Mouse (Mus musculus): ENCODE results near the gene Gm5475. TPM values are rescaled to one million over a fixed set of nuclear protein-coding genes. Genes with fewer than 3 reads are reported as not detected.

Gm5475 gene
- total RNA-seq, 2 experiments from 2014 or later = not detected

Other genes with a start within 250 kb of the Gm5475 start
- gene Atf1, start 194.3 kb upstream of the Gm5475 start, total RNA-seq (2021) = 10 to 100 TPM; 36.7 to 47.1 TPM
- not detected for gene Tmprss12, start 141.3 kb upstream of the Gm5475 start, total RNA-seq (2021)
- 10 to 100 TPM; 27.9 to 31.9 TPM for gene Mettl7a1, start 118.0 kb upstream of the Gm5475 start, total RNA-seq (2021)
- under 1 TPM; 0.17 to 0.33 TPM for gene Mettl7a3, start 87.2 kb upstream of the Gm5475 start, total RNA-seq (2021)
- gene Methig1, start 69.0 kb upstream of the Gm5475 start, total RNA-seq (2021) = not detected
- gene Mettl7a2, start 68.9 kb upstream of the Gm5475 start, total RNA-seq (2021) = under 1 TPM; 0.20 to 0.25 TPM
- not detected for gene Higd1c, start 57.6 kb upstream of the Gm5475 start, total RNA-seq (2021)
- gene Slc11a2, start 2.9 kb downstream of the Gm5475 start, total RNA-seq (2021) = 10 to 100 TPM; 37.5 to 48.9 TPM
- 1 to 10 TPM; 8.0 to 9.3 TPM for gene Letmd1, start 46.9 kb downstream of the Gm5475 start, total RNA-seq (2021)
- 1 to 10 TPM; 2.3 to 2.5 TPM for gene Csrnp2, start 73.3 kb downstream of the Gm5475 start, total RNA-seq (2021)
- gene Tfcp2, start 129.9 kb downstream of the Gm5475 start, total RNA-seq (2021) = 10 to 100 TPM in 1 of 2 experiments, 1 to 10 TPM in 1; 9.2 to 10.8 TPM
- gene Pou6f1, start 177.8 kb downstream of the Gm5475 start, total RNA-seq (2021) = 10 to 100 TPM; 10.4 to 14.1 TPM
- gene Dazap2, start 193.2 kb downstream of the Gm5475 start, total RNA-seq (2021) = 10 to 100 TPM; 50.3 to 66.5 TPM
- 1 to 10 TPM; 2.4 to 4.1 TPM for gene Smagp, start 214.8 kb downstream of the Gm5475 start, total RNA-seq (2021)
- 1 to 10 TPM in 1 of 2 experiments, under 1 TPM in 1; 0.44 to 1.1 TPM for gene Bin2, start 247.4 kb downstream of the Gm5475 start, total RNA-seq (2021)